Mouse (Mus musculus) thymus, postnatal 36 days (tissue): ENCODE data around the gene Sec22b.

Experiments used
- DNase-seq, 2 experiments: peaks; one replicate each; pipeline ENCODE4 v3.0.0; 2022; ENCODE audit warnings: mixed read lengths in 2 of 2

Sec22b gene

DNA sequence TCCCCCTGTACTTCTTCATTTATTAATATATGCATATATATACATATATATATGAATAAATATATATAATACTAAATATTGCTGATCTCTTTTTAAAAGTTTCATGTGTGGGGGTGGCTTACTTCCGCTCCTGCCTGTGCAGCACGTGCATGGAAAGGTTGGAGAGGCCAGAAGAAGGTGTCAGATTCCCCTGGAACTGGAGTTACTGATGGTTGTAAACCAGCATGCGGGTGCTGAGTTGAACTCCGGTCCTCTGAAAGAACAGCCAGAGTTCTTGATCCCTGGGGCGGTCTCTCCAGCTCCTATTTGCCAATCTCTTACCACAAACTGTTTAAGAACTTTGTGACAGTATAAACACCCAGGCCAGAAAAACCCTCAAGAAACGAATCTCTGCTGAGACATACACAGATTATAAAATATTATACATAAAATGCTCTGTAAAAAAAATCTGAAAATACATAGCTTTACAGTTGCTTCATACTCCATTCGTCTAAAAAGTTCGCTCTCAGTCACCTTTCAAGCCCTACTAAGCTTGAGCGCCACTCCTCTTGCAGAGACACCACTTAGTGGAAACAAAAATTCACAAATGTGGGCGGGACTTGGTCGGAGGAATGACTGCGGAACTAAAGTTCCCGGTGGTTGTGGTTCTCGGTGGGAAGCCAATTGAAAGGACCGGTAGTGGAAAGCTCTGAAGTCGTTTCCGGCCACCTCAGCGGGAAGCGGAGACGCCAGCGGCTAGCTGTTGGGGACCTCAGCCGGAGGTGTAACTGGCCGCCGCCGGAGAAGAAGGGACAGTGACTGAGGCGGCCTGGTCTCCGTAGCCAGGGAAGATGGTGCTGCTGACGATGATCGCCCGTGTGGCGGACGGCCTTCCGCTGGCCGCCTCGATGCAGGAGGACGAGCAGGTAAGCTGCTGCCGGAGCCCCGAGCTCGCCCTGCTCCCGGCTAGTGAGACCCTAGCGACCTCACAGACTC, at the start of gene Sec22b:
TSS of gene Sec22b (plus strand) at position 675 of the 975 bp plus-strand sequence.
- DNase-seq: peak; percentile 84 to 87

GRCm38 (mm10) chr3:97851803-97852202, 49.2 kb upstream of the Sec22b start:
- DNase-seq: no peak

- DNase-seq: no peak
Observed at GRCm38 (mm10) chr3:97854575-97855384, 46.2 kb upstream of the Sec22b start.

DNA sequence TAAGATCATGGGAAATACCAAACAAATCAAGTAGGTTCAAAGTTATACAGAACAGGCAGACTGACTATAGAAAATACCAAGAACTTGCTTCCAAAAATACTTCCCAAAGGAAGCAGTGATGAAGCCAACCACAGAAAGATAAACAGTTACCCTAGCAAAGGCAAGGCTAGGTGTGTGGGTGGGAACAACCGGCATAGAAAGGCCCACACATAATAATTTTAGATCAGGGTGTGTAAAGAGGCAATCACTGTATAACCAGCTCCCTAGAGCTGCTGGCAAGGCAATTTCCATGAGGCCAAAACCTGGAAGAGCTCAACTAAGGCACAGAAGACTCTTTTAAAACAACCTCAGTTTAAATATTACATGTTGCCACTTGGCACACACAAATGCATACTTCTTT, 41.6 kb upstream of the Sec22b start:
- DNase-seq: no peak

- DNase-seq: no peak
Observed at GRCm38 (mm10) chr3:97860820-97861451, 40.1 kb upstream of the Sec22b start.

DNA sequence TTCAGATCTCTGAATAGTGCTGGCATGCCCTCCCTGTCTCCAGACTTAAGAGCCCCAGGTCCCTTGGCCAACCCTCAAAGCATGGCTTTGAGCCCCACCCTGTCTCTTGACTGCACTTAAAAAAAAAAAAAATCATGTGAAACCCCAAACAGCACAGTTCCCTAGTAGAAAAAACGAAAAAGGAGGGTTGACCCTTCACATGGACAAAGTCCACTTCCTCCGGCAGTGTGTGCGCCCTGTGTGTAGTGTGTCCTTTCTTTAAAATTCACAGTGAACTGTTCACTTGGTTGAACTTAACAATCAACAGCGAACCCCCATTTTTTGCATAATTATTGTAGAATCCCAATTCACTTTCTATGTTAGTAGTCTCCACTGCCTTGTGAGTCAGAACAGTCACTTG, 34.3 kb upstream of the Sec22b start:
- DNase-seq: no peak

DNA sequence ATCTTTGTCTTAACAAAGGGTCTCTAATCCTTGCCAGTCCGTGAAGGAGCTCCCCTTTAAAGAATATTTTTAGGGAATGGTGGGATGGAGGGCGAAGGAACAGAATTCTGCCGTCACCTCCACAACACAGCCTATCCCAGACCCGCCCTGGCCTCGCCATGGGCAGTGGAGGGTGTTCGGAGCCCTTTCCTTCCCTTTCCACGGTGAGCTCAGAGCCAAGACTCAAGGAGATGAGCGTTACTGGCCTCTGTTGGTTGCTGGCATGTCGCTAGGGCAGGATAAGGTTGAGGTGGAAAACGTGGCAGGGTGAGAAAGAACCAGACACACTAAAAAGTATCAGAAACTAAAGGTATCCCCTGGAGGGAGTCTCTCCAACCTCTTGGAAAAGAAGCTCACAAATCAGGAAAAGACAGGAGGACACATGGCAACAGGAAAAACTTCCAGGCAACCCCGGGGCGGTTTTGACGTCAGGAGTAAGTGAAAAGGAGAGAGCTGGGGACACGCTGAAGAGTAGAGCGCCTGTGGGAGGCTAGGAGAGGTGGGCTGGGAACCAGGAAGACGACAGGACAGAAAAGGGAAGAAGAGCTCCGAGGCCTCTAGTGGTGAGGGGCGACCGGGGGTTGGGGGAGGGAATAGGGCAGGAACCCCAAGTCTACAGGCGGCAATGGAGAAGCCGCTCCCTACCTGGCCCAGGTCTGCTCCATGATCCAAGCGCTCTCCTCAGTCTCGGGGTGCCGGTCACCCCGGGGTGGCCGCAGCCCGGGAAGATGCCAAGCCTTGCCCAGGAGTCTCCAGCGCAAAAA, 33.6 kb upstream of the Sec22b start:
- no peak for DNase-seq

- peak; percentile 54 to 57 for DNase-seq
Observed at GRCm38 (mm10) chr3:97868024-97868689, 32.8 kb upstream of the Sec22b start.

DNA sequence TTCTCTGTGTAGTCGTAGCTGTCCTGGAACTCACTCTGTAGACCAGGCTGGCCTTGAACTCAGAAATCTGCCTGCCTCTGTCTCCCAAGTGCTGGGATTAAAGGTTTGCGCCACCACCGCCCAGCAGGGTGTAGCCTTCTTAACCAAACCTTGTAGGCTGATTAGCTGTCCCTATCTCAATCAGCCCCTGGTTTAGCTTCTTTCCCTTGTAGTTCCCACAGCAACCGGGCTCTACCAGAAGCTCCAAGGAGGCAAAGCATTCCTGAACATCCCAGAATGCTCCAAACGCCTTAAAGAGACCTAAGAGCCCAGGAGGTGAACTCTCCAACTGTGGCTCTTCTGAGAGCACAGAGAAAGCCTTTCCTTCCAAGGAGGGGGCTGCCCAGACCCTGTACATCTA, 32.3 kb upstream of the Sec22b start:
- no peak for DNase-seq

DNA sequence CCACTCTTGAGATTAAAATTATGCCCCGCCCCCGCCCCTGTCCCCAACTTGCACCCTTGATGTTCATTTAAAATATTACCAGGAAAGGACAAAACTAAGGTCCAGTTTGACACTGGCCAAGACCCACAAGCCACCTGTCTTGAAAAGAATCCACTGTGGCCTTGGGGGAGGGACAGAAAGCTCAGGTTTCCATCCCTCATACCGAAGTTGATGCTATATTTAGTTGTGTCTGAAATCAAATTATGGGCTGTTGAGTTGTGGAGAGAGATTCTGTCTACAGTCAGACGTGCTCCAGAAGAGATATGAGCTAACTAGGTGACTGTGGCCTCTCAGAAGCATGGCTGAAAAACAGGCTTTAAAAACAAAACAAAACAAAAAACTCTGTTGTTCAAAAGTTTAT, 31.3 kb upstream of the Sec22b start:
- no peak for DNase-seq

DNA sequence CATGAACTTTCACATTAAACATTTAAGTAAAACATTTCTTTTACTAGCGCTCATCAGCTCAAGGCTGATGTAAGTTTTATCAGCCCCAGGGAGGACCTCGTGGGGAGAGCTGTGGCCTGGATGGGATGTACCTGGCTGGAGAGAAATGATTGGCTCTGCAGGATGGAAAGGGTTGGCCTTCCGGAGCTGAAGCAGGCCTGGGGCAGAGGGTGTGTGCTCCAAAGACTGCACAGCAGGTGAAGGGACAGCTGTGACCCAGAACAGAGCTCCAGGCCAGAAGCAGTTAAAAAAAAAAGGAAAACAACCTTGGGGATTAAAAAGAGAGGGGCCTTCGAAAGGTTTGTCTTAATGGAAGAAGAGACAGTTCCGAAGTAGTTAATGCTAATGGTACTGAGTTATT, 26.2 kb upstream of the Sec22b start:
- no peak for DNase-seq

- DNase-seq: no peak
Observed at GRCm38 (mm10) chr3:97876259-97876658, 24.7 kb upstream of the Sec22b start.

GRCm38 (mm10) chr3:97879222-97879621, 21.8 kb upstream of the Sec22b start:
- peak; percentile 53 to 62 for DNase-seq

DNA sequence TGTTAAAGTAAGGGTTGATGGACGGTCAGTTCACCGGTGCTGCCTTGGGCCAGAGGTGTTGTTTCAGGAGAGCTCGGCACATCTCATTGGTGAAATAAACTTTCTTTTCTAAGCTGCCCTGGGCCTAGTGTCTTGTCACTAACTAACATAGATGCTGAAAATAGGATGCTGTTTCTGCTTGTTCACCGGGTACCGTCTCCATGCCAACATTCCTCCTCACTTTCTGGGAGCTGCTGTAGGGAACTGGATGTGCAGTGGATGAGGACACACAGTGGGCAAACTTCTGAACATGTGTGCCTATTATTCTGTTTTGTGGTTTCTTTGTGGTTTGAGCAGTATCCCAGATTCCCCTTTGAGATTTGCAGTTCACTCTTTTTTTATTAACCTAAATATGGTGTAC, 19.4 kb upstream of the Sec22b start:
- no peak for DNase-seq

GRCm38 (mm10) chr3:97887785-97888167, 13.2 kb upstream of the Sec22b start:
- no peak for DNase-seq

DNA sequence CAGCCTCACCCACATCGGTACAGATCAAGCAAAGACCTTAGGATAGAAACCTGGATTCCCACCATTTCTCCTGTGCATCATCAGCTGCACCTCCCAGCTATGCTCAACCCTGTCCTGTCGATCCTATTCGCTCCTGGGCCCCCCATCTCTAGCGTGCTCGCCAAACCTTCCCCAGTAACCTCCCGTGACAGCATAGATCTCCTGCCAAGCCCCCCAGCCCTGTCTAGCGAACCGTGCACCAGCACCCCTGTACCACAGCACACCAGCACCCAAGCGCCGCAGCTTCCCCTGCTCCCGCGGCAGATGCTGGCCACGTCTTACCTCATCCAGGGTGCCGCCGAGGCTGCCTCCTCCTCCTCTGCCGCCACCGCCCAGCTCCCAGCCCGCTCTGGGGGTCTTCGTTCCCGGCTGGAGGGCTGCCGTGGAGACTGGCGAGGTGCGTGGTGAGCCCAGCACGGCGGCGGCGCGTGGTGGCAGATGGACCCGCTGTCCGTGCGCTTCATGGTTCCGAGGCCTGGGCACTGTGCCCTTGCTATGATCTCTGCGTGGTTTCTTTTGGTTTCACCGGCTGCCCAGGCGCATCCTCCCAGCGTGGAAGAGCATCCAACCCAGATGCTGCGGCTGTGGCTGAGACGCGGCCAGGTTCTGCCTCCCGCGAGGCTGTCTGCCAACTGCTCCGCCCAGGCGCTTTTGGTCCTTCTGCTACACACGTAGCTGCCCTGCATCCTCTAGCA, 12.7 kb upstream of the Sec22b start, which contains the start of gene Pde4dip:
TSS of gene Pde4dip (minus strand) at position 540 of the 734 bp plus-strand sequence.
- no peak for DNase-seq

- DNase-seq: no peak
Observed at GRCm38 (mm10) chr3:97890205-97890604, 10.8 kb upstream of the Sec22b start.

- peak; percentile 43 to 55 for DNase-seq
Observed at GRCm38 (mm10) chr3:97894695-97895094, 6.3 kb upstream of the Sec22b start.

- no peak for DNase-seq
Observed at GRCm38 (mm10) chr3:97898381-97898780, 2.6 kb upstream of the Sec22b start.

DNA sequence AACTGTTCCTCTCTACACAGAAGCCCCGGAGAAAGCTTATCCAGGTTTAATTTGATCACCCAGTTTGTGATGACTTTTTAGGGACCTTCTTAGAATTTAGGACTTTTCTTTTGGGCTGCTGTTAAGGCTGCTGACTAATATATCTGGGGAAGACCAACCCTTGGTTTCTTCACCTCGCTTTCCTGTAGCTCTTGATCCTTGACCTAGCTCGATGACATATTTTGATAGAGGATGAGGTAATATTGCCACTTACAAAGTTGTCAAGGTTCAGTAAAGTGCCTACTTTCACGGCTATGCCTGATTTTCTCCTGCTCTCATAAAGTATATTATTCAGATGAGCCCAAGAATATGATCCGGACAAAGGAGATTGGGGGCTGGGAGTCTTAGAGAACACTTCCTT, 596 bp downstream of the Sec22b start:
- DNase-seq: no peak

DNA sequence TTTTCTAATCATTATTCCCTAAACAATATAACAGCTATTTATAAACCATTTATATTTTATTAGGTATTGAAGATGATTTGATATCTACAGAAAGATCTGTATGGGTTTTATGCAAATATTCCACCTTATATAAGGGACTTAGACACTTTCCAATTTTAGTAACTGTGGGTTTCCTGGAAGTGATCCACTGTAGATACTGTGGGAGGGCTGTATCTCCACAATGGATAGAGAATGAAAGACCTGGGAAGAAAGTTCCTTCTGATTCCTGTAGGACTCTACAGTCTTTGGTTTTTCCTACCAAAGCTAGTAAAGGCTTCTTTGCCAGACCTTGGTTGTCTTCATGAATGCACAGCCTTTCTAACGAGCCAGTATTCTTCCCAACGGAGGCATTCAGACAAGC, 8.7 kb downstream of the Sec22b start:
- no peak for DNase-seq
